Mouse (Mus musculus) adrenal gland (tissue): ENCODE measurements around the gene Npsr1.

ENCODE experiments used
- intact Hi-C: fragments of 180-260 bp; cut with DNase I; formaldehyde crosslinking; loops from one replicate; pipeline ENCODE4 v1.15.1; 2025

Npsr1 gene

GRCm38 (mm10) chr9:24217721-24218120, 119.9 kb downstream of the Npsr1 start:
- intact Hi-C loops = no loop called here

GRCm38 (mm10) chr9:24236461-24236860, 138.7 kb downstream of the Npsr1 start:
- intact Hi-C loops = no loop called here

- intact Hi-C loops = no loop called here
Measured at GRCm38 (mm10) chr9:24247557-24247956, 149.8 kb downstream of the Npsr1 start.

GRCm38 (mm10) chr9:24254236-24254635, 156.4 kb downstream of the Npsr1 start:
- intact Hi-C loops = no loop called here

GRCm38 (mm10) chr9:24280498-24281287, 182.9 kb downstream of the Npsr1 start:
- intact Hi-C loops = no loop called here

GRCm38 (mm10) chr9:24282617-24283016, 184.8 kb downstream of the Npsr1 start:
- intact Hi-C loops = no loop called here

GRCm38 (mm10) chr9:24283071-24283470, 185.3 kb downstream of the Npsr1 start:
- intact Hi-C loops = no loop called here

- intact Hi-C loops = no loop called here
Measured at GRCm38 (mm10) chr9:24283536-24283935, 185.7 kb downstream of the Npsr1 start.

- intact Hi-C loops = no loop called here
Measured at GRCm38 (mm10) chr9:24284239-24285084, 186.7 kb downstream of the Npsr1 start.

GRCm38 (mm10) chr9:24285419-24285818, 187.6 kb downstream of the Npsr1 start:
- intact Hi-C loops = no loop called here

GRCm38 (mm10) chr9:24291385-24291784, 193.6 kb downstream of the Npsr1 start:
- intact Hi-C loops = no loop called here

GRCm38 (mm10) chr9:24293252-24293959, 195.6 kb downstream of the Npsr1 start:
- intact Hi-C loops = no loop called here

- intact Hi-C loops = no loop called here
Measured at GRCm38 (mm10) chr9:24302906-24303305, 205.1 kb downstream of the Npsr1 start.

- intact Hi-C loops = no loop called here
Measured at GRCm38 (mm10) chr9:24306990-24307389, 209.2 kb downstream of the Npsr1 start.

GRCm38 (mm10) chr9:24307400-24307799, 209.6 kb downstream of the Npsr1 start:
- intact Hi-C loops = no loop called here

- intact Hi-C loops = no loop called here
Measured at GRCm38 (mm10) chr9:24315835-24316234, 218.0 kb downstream of the Npsr1 start.

GRCm38 (mm10) chr9:24331661-24332060, 233.9 kb downstream of the Npsr1 start:
- intact Hi-C loops = no loop called here

GRCm38 (mm10) chr9:24341321-24341720, 243.5 kb downstream of the Npsr1 start:
- intact Hi-C loops = no loop called here

- intact Hi-C loops = no loop called here
Measured at GRCm38 (mm10) chr9:24347011-24347410, 249.2 kb downstream of the Npsr1 start.

- intact Hi-C loops = no loop called here
Measured at GRCm38 (mm10) chr9:24349510-24349909, 251.7 kb downstream of the Npsr1 start.

GRCm38 (mm10) chr9:24351402-24351801, 253.6 kb downstream of the Npsr1 start:
- intact Hi-C loops = no loop called here
